Mouse (Mus musculus): ENCODE results near the gene Snx1. TPM values are rescaled to one million over a fixed set of nuclear protein-coding genes. Genes with fewer than 3 reads are reported as not detected.

The Snx1 gene
- total RNA-seq, 2 experiments from 2014 or later = 10.9 to 16.0 TPM

DNA sequence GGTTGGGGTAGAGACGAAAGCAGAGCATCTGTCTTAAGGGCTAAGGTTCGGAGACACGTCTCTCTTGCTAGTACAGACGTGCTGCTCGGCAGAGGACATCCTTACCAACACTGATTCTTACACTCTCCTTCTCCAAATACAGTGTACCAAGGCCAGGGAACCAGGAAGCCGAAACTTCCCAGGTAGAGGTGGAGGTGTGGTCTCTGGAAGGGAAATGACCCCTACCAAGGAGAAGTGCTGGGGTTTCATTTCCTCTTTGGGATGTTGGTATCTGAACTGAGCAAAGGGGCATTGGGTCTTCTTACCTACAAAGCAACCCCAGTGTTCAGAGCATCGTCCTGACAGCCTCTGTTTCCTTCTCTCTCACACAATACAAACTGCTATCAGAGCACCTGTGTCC, 53.6 kb downstream of the Snx1 start:
- TF ChIP-seq CTCF (IDR thresholded peaks at IDR 0.05) = no peak
- no peak for DNase-seq
- Histone ChIP-seq H3K4me3 (no peak overlapping the region), H3K27ac (no peak overlapping the region)
- intact Hi-C loops (cut with DNase I) = no loop called here

DNA sequence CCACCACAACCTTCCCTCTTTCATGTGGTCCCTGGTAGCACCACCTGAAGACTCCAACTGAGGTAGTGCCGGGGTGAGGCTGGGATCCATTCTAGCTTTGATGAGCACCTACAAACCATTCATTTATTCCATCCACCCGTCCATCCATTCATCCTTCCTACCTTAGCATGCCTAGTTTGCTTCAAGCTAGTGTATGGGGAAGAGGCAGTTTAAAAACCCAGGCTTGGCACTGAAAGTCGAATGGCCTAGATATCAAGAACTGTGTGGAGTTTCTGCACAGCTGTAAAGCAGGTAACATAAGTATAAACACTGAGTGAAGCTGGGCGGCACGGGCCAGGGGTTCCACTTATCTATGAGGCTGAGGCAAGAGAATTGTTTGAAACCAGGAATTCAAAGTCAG, 56.2 kb downstream of the Snx1 start:
- Histone ChIP-seq H3K4me3 (no peak overlapping the region), H3K27ac (no peak overlapping the region)
- intact Hi-C loops (cut with DNase I) = no loop called here
- no peak for TF ChIP-seq CTCF (IDR thresholded peaks at IDR 0.05)
- no peak for DNase-seq

DNA sequence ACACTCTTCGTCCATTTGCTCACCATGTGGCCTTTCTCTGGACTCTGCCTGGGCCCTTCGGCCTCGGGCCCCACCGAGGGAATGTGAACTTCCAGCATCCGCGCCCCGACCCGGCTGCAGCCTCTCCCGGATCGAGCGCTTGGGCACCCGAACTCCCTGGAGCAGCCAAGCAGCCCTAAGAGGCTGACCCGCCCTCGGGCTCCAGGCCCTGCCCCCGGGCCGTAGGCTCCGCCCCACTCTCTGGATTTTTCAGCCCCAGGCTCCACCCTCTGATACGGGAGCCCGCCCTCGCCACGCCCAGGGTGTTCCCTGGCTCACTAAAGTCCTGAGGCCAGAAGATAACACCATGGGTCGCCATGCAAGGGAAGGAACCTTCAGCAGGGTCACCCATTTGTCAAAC, 56.8 kb downstream of the Snx1 start, which contains the start of gene Snx22:
Gene Snx22 (minus strand): TSS at position 137 of the 400 bp plus-strand sequence.
- no peak for TF ChIP-seq CTCF (IDR thresholded peaks at IDR 0.05)
- peak; percentile 91 for DNase-seq
- peak within 1 kb of the TSS; percentile 73 for H3K4me3 ChIP-seq
- peak within 1 kb of the TSS; percentile 6 for H3K27ac ChIP-seq
- intact Hi-C loops (cut with DNase I) = no loop called here

DNA sequence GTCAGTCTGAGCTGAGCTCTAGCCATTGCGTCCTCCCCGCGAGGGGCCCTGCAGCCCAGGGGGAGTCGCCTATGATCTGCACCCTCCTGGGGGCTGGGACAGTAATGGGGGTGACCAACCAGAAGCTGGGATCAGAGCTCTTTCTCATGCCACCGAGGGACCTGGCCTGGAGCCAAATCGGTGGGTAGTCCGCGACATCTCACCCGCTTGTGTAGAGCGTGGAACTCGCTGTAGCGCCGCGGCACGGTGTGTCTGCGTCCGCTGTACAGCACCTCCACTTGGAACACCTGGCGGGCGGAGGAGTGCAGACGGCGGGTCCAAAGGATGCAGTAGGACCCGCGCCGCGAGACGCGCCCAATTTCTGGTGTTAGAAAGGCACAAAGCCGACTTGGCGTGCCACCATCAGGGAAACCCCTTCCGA, 57.4 kb downstream of the Snx1 start:
- peak overlapping the region; percentile 6 for H3K27ac ChIP-seq
- intact Hi-C loops (cut with DNase I) = no loop called here
- peak; percentile 44 for DNase-seq
- H3K4me3 ChIP-seq = peak overlapping the region; percentile 73
- TF ChIP-seq CTCF (IDR thresholded peaks at IDR 0.05) = no peak

DNA sequence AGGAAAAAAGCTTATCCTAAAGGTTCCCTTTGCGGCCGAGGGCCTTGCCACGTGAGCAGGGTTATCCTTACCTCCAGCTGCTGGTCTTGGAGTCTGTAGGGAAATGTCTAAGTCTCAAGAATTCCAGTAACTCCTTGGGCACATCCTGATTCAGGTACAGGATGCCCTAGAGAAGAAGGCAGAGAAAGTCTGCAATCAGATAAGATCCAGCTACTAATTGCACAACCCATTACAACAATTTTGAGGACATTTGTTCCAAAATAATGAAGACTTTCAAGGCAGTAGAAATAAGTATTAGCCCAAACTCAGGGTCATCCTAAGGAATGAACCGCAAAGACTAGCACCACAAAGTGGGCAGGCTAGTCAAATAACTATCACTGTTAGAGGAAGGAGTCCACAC, 58.3 kb downstream of the Snx1 start:
- intact Hi-C loops (cut with DNase I) = no loop called here
- no peak overlapping the region; the same call in 1 of the 2 replicates for H3K4me3 ChIP-seq

DNA sequence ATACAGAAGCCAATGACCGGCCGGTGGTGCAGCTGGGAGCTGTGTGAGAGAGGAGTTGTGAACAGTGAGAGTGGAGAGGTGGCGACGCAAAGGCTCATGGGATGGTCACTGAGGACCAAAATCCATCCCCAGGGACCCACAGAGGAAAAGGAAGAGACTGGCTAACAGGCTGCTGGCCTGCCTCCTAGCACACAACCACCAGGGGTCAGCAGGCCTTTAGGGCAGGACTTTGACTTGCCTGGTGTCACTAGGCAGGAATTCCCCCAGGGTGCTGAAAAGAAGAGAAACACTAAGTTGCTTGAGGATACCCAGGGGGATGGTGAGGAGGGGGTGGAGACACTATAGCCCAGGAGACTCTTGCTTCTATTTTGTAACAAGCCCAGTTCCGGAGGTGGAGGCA, 58.8 kb downstream of the Snx1 start:
- peak; percentile 53 for TF ChIP-seq CTCF (IDR thresholded peaks at IDR 0.05)
- Histone ChIP-seq H3K27ac (no peak overlapping the region), H3K4me3 (no peak overlapping the region)
- DNase-seq = peak; percentile 57
- intact Hi-C loops (cut with DNase I) = no loop called here

More for the DNA sequence above, 58.3 kb downstream of the Snx1 start:
- no peak for TF ChIP-seq CTCF (IDR thresholded peaks at IDR 0.05)
- H3K27ac ChIP-seq = no peak overlapping the region
- DNase-seq = no peak

DNA sequence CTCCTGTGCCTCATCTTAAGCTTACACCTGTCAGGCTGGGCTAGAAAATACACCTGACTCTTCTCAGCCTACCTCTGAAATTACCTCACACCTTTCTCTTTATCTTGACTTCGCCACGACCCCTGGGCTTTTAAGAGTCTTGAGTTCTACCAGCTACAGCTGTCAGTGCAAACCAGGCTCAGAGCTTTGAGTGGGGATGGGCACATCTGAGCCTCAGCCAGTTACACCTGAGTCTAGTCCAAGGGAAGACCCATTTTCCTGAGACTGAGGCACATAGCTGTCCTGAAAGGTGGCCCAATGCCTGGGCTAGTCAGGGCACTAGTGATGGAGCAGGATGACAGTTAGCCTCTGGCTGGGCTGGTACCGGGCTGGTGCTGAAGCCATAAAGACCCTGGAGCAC, 59.6 kb downstream of the Snx1 start:
- H3K4me3 ChIP-seq = no peak overlapping the region
- DNase-seq = no peak
- no peak for TF ChIP-seq CTCF (IDR thresholded peaks at IDR 0.05)
- H3K27ac ChIP-seq = no peak overlapping the region
- intact Hi-C loops (cut with DNase I) = no loop called here

DNA sequence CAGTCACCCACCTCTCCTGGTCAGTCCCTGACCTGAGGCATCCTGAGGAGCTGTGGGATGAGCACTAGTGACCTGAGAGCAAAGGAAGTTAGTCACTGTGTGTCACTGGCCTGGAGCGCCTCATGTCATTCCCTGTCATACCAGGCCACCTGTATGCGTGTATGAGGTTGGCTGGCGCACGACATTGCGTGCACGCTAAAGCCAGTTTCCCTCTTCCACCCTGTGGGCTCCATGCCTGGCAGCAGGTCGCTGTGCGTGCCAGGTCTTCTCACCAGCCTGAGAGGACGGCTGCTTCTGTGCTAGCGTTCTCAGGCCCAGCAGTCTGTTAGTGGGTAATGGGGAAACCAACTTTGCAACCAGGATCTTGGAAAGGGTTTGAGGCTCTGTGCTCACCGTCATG, 62.1 kb downstream of the Snx1 start:
- Histone ChIP-seq H3K4me3 (no peak overlapping the region), H3K27ac (no peak overlapping the region)
- intact Hi-C loops (cut with DNase I) = loop anchor here (5.0 kb wide), 1 partner anchor 58 kb away; no protein-coding TSS in a partner anchor
- no peak for DNase-seq
- TF ChIP-seq CTCF (IDR thresholded peaks at IDR 0.05) = no peak

DNA sequence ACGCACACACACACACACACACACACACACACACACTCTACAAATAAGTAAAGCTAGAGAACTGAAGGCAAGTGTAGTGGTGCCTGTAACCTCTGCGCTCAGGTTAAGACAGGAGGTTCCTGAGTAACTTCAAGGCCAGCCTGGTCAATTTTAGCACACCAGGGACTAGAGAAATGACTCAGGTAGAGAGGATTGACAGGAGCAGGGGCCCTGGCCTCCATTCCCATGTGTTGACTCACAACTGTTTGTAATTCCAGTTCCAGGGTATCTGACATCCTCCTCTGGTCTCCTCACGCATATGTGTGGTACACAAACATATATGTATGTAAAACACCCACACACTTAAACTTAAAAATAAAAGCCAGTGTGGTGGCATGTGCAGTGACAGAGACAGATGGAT, 62.9 kb downstream of the Snx1 start:
- intact Hi-C loops (cut with DNase I) = loop anchor here (5.0 kb wide), 1 partner anchor 59 kb away; no protein-coding TSS in a partner anchor
- Histone ChIP-seq H3K4me3 (no peak overlapping the region), H3K27ac (no peak overlapping the region)
- no peak for TF ChIP-seq CTCF (IDR thresholded peaks at IDR 0.05)
- DNase-seq = no peak

DNA sequence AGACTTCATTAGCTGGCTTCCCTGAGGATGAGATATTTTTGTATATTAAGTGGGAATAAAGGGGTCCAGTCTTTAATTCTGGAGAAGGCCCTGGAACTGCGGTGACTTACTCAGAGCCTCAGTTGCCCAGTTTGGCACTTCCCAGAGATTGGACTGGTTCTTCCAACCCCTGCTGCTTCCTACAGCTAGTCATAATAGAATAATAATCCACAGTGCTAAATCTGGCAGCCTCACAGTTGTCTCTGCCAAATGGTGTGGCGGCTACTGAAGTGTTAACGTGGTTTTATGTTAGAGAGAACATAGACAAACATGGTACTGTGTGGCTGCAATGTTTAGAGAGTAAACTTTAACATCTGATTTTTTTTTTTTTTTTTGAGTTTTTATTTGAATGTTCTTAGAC, 64.7 kb downstream of the Snx1 start:
- Histone ChIP-seq H3K4me3 (no peak overlapping the region), H3K27ac (no peak overlapping the region)
- TF ChIP-seq CTCF (IDR thresholded peaks at IDR 0.05) = no peak
- DNase-seq = no peak
- intact Hi-C loops (cut with DNase I) = loop anchor here (5.0 kb wide), 1 partner anchor 61 kb away; no protein-coding TSS in a partner anchor

DNA sequence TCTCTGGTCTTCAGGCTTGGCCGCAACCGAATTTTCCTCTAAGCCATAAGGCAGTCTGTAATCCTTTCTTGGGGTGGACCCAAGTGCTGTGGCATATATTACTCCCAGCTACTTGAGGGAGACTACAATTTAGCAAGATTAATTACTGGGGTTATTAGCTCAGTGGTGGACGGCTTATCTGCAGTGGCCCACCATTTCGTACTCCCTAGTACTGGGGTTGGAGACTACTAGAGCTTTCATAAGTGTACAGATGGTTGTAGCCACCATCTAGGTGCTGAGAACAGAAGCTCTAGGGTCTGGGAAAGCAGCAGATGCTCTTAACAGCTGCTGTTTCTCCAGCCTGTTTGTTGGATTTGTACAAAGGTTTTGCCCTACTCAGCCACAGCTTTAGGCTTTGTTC, 65.4 kb downstream of the Snx1 start:
- intact Hi-C loops (cut with DNase I) = loop anchor here (5.0 kb wide), 1 partner anchor 61 kb away; no protein-coding TSS in a partner anchor
- Histone ChIP-seq H3K4me3 (peak overlapping the region; percentile 87), H3K27ac (peak overlapping the region; percentile 93)
- no peak for DNase-seq
- TF ChIP-seq CTCF (IDR thresholded peaks at IDR 0.05) = no peak

DNA sequence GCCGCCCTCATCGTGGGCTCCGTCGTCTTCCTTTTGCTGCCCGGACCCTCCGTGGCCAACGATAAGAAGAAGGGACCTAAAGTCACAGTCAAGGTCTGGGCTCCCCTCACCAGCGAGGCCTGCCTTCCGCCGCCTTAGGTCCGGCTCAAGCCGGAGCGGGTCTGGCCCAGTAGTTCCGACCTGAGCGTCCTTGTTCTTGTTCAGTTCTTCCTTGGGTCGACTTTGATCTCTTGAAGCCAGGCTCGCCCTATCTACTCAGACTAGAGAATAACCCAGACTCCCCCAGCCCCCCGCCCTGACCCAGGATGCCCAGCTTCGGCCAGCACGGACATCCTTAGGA, 66.1 kb downstream of the Snx1 start:
- DNase-seq = no peak
- intact Hi-C loops (cut with DNase I) = loop anchor here (5.0 kb wide), 1 partner anchor 62 kb away; no protein-coding TSS in a partner anchor
- TF ChIP-seq CTCF (IDR thresholded peaks at IDR 0.05) = no peak
- Histone ChIP-seq H3K4me3 (peak overlapping the region; percentile 87), H3K27ac (peak overlapping the region; percentile 93)

DNA sequence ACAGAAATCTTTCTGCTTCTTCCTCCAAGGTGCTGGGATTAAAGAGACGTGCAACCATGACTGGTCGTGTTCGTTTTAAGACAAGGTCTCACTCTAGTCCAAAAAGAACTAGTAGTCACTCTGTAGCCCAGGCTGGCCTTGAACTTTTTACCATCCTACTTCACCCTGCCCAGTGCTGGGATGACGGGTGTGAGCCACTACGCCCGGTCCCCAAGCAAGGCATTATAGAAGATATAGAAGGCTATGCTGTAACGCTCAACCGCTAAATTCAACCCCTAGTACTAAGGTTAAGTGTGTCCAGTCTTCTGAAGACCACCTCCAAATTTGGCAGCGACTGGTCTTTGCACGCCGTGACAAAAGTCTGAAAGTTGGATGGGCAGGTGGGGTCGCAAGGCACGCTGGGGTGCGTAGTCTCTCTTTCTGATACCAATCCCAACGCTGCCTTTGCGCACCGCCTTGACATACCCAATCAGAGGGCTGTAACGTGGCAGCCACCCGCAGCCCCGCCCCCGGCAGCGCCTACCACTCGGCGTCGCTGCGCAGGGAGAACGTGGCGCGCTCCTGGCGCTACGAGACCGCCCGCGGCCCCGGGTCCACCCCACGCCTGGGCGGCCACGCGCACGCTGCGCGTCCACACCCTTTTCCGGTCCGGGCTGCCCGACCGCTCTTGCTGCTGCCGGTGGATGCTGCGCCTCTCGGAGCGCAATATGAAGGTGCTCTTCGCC, 66.6 kb downstream of the Snx1 start, which contains the start of gene Ppib:
Gene Ppib (plus strand): TSS at position 640 of the 725 bp plus-strand sequence.
- H3K27ac ChIP-seq = peak within 1 kb of the TSS; percentile 93
- TF ChIP-seq CTCF (IDR thresholded peaks at IDR 0.05) = peak; percentile 16; the same call in 1 of the 2 replicates
- peak; percentile 99 for DNase-seq
- H3K4me3 ChIP-seq = peak within 1 kb of the TSS; percentile 87
- intact Hi-C loops (cut with DNase I) = loop anchor here (5.0 kb wide), 1 partner anchor 63 kb away; no protein-coding TSS in a partner anchor
